Mouse (Mus musculus): ENCODE measurements around the gene Erich4. TPM values are rescaled to one million over a fixed set of nuclear protein-coding genes. Genes with fewer than 3 reads are reported as not detected.

The Erich4 gene
- polyA plus RNA-seq, 2 experiments: 0.51 to 0.52 TPM

DNA sequence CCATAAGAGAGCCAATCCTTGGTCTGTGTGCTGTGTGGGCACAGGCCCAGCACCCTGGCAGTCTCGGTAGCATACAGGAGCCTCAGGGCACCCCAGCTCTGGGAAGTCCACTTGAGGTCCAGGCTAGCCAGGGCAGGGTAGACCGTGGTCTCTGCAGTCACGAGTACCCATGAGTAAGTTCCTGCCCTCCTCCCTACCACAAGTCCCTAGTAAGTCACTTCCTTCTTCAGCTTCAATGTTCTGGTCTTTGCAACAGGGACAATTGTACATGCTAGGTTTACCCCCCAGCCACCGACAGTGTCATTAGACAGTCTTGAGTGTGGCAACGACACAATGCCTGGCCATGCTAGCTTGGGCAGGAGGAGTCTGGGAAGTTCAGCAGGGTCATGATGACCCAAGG is 17.0 kb upstream of the Erich4 start:
- Histone ChIP-seq H3K9ac (replicated peaks) (no peak overlapping the region), H3K4me3 (ENCODE audit: insufficient read depth in 1 of 2, low read depth in 2 of 2, low read length in 2 of 2) (no peak overlapping the region), H3K9me3 (ENCODE audit: control insufficient read depth, low read length) (no peaks in the 10 kb centered on the region), H3K4me1 (replicated peaks; ENCODE audit: control insufficient read depth in 2 of 2, insufficient read depth in 2 of 2, low read length in 1 of 2) (peaks cover under 1 to 3% of the 10 kb centered on the region in 2 experiments; a peak in 3 of 4 replicates), H3K36me3 (replicated peaks; ENCODE audit: control insufficient read depth, insufficient read depth, low read depth) (no peaks in the 10 kb centered on the region), H3K27me3 (ENCODE audit: control insufficient read depth, insufficient read depth, low read length) (no peaks in the 10 kb centered on the region), H3K4me2 (ENCODE audit: low read depth) (no peak overlapping the region), H3K27ac (no peak overlapping the region)
- WGBS (ENCODE audit: insufficient replicate concordance): 32% methylated on average over 5 of the region's 5 CpGs
- DNase-seq (ENCODE audit: low read depth in 3 of 3, low spot score in 3 of 3) (no peak), ATAC-seq (ENCODE audit: insufficient read depth) (no peak)
- TF ChIP-seq EP300 (IDR thresholded peaks at IDR 0.05; ENCODE audit: low read depth) (no peak), CTCF (IDR thresholded peaks at IDR 0.05; ENCODE audit: low read depth) (no peak)

DNA sequence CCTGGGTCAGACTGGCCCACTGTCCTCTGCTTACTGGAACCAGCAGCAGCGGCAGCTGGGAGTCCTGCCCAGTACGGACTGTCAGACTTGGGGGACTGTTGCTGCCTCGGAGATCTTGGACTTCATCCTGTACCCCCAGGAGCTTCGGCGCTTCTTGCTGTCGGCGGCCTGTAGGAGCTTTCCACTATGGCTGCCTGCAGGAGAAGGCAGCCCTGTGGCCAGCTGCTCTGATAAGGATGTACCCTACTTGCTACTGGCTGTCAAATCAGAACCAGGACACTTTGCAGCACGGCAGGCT is 12.6 kb upstream of the Erich4 start:
- no peaks in the 10 kb centered on the region for H3K36me3 ChIP-seq (replicated peaks; ENCODE audit: control insufficient read depth, insufficient read depth, low read depth)
- no peak for DNase-seq (ENCODE audit: low read depth in 3 of 3, low spot score in 3 of 3)

GRCm38 (mm10) chr7:25627431-25628322 is 12.0 kb upstream of the Erich4 start:
- Histone ChIP-seq H3K27ac (no peak overlapping the region), H3K27me3 (ENCODE audit: control insufficient read depth, insufficient read depth, low read length) (no peaks in the 10 kb centered on the region), H3K9ac (replicated peaks) (peak overlapping the region; percentile 32), H3K4me3 (ENCODE audit: insufficient read depth in 1 of 2, low read depth in 2 of 2, low read length in 2 of 2) (peak overlapping the region; percentile 36 to 48), H3K36me3 (replicated peaks; ENCODE audit: control insufficient read depth, insufficient read depth, low read depth) (no peaks in the 10 kb centered on the region), H3K4me2 (ENCODE audit: low read depth) (peak overlapping the region; percentile 74), H3K9me3 (ENCODE audit: control insufficient read depth, low read length) (no peaks in the 10 kb centered on the region), H3K4me1 (replicated peaks; ENCODE audit: control insufficient read depth in 2 of 2, insufficient read depth in 2 of 2, low read length in 1 of 2) (peaks cover 7 to 11% of the 10 kb centered on the region in 2 experiments)
- no peak for TF ChIP-seq CTCF (IDR thresholded peaks at IDR 0.05; ENCODE audit: low read depth)
- no peak for TF ChIP-seq EP300 (IDR thresholded peaks at IDR 0.05; ENCODE audit: low read depth)
- WGBS (ENCODE audit: insufficient replicate concordance): 19% methylated on average over 38 of the region's 38 CpGs
- ATAC-seq (ENCODE audit: insufficient read depth) (peak; percentile 77), DNase-seq (ENCODE audit: low read depth in 3 of 3, low spot score in 3 of 3) (peak in 1 of 3 experiments; percentile 24)

More for the DNA sequence above, 12.6 kb upstream of the Erich4 start:
- no peak for TF ChIP-seq CTCF (IDR thresholded peaks at IDR 0.05; ENCODE audit: low read depth)
- TF ChIP-seq EP300 (IDR thresholded peaks at IDR 0.05; ENCODE audit: low read depth): no peak
- ATAC-seq (ENCODE audit: insufficient read depth): no peak
- Histone ChIP-seq H3K4me3 (ENCODE audit: insufficient read depth in 1 of 2, low read depth in 2 of 2, low read length in 2 of 2) (no peak overlapping the region), H3K4me2 (ENCODE audit: low read depth) (peak overlapping the region; percentile 74), H3K4me1 (replicated peaks; ENCODE audit: control insufficient read depth in 2 of 2, insufficient read depth in 2 of 2, low read length in 1 of 2) (peaks cover 7 to 11% of the 10 kb centered on the region in 2 experiments), H3K9me3 (ENCODE audit: control insufficient read depth, low read length) (no peaks in the 10 kb centered on the region), H3K27me3 (ENCODE audit: control insufficient read depth, insufficient read depth, low read length) (no peaks in the 10 kb centered on the region), H3K27ac (no peak overlapping the region), H3K9ac (replicated peaks) (no peak overlapping the region)
- 50% methylated on average over 8 of the region's 8 CpGs for WGBS (ENCODE audit: insufficient replicate concordance)

- peaks cover 7 to 11% of the 10 kb centered on the region in 2 experiments for H3K4me1 ChIP-seq (replicated peaks; ENCODE audit: control insufficient read depth in 2 of 2, insufficient read depth in 2 of 2, low read length in 1 of 2)
- H3K9me3 ChIP-seq (ENCODE audit: control insufficient read depth, low read length): no peaks in the 10 kb centered on the region
- H3K27me3 ChIP-seq (ENCODE audit: control insufficient read depth, insufficient read depth, low read length): no peaks in the 10 kb centered on the region
- peak within 1 kb of the TSS; percentile 36 to 48 for H3K4me3 ChIP-seq (ENCODE audit: insufficient read depth in 1 of 2, low read depth in 2 of 2, low read length in 2 of 2)
- H3K4me2 ChIP-seq (ENCODE audit: low read depth): peak within 1 kb of the TSS; percentile 74
- peak; percentile 46; the same call in 1 of the 2 replicates for ATAC-seq (ENCODE audit: insufficient read depth)
- WGBS (ENCODE audit: insufficient replicate concordance): 13% methylated on average over 29 of the region's 29 CpGs
- DNase-seq (ENCODE audit: low read depth in 3 of 3, low spot score in 3 of 3): no peak
- no peaks in the 10 kb centered on the region for H3K36me3 ChIP-seq (replicated peaks; ENCODE audit: control insufficient read depth, insufficient read depth, low read depth)
- TF ChIP-seq EP300 (IDR thresholded peaks at IDR 0.05; ENCODE audit: low read depth): no peak
- no peak for TF ChIP-seq CTCF (IDR thresholded peaks at IDR 0.05; ENCODE audit: low read depth)
- H3K27ac ChIP-seq: no peak within 1 kb of the TSS
- peak within 1 kb of the TSS; percentile 32 for H3K9ac ChIP-seq (replicated peaks)
Measured at GRCm38 (mm10) chr7:25626509-25627430, 11.1 kb upstream of the Erich4 start, which contains the start of gene B3gnt8. Gene B3gnt8, plus strand, starts transcription at chr7:25626654.
